Mouse (Mus musculus) left cerebral cortex, postnatal 36 days (tissue): ENCODE results near the gene Hoxb2. TPM values are rescaled to one million over a fixed set of nuclear protein-coding genes. Genes with fewer than 3 reads are reported as not detected.

Experiments used
- DNase-seq, 2 experiments: peaks; one replicate each; pipeline ENCODE4 v3.0.0; 2021 to 2022; ENCODE audit warnings: low spot score in 2 of 2, mixed read lengths in 1 of 2
- intact Hi-C: fragments of 180-260 bp; cut with DNase I; formaldehyde crosslinking; loops from one replicate; pipeline ENCODE4 v1.15.1; 2025
- total RNA-seq, 2 experiments: library from RNA; stranded (reverse); gene quantifications; 2 replicates each; pipeline ENCODE4 v1.2.3; 2021

Hoxb2 gene
- total RNA-seq, 2 experiments from 2014 or later = not detected

DNA sequence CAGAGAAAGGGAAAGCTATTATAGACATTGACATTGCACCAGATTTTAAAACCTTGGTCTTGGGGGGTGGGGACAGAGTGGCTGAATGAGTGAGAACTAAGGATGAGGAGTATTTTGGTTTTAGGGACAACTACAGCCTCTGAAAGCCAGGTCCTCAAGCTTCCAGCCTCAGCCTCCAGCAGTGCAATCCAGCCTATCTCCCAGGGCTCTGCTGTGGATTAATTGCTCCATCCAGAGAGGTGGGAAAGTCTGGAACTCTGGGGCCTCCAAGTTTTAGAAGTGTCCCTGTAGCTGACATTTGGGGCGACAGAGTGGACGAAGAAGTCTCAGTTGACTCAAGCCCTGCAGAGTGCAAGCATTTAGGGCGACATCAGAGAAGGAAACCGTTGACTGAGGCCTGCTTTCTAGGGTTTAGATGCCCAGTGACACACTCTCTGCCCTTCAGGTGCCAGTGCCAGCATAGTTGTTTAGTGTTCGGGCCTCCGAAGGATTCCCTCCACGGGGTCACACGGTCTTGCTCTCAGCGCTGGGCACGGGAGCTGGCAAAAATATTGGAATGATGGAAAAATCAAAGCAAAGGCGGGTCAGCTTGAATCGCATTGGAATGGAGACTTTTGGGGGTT lies 36.4 kb upstream of the Hoxb2 start:
- intact Hi-C loops = loop anchor here (10.0 kb wide), 1 partner anchor 309 kb away; the partner anchor contains the start of gene Igf2bp1
- no peak for DNase-seq

DNA sequence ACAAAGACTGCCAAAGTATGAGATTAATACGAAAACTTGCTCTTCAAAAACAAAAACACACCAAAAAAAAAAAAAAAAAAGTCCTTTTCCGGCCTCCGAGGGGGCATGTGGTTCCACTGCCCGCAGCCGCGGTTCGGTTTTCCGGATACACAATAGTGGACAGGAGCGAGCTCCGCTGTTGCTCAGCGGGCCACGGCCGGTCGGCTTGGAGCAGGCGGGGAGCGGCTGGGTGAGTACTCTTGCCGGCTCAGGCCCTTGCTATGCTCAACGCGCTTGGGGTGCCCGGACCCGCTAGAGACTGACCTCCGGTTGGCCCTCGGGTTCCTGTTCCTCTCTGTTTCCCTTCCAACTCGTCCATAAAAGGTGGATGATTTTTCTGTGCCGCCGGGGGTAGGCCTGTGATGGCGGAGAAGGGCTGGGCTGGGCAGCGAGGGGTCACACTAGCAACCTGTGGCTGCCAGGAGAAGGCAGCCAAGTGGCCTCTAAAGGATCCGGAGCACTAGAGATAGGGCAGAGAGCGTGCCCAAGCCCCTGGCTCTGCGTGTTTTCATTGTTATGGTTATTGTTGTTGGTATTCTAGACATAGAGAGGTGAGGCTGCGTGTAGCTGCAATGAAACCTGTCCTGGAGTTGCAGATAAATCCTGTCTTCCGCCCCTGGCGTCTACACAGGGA lies 35.5 kb upstream of the Hoxb2 start:
- no peak for DNase-seq
- intact Hi-C loops = loop anchor here (10.0 kb wide), 1 partner anchor 310 kb away; the partner anchor contains the start of gene Igf2bp1

DNA sequence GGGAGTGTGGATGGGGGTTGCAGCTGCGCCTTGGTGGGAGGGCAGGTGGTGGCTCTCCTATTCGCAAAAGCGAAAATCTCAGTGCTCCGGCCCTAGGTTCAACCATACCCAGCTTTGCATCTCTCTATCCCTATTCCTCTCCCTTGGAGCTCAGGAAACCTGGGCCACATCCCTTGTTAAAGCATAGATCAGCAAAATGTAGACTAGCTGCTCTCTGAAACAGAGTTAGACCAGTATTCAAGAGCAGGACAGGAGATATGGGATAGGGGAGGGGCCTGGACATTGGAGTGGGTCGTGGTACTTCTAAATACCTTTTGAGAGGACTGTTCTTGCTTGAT lies 35.0 kb upstream of the Hoxb2 start:
- intact Hi-C loops = loop anchor here (10.0 kb wide), 1 partner anchor 311 kb away; the partner anchor contains the start of gene Igf2bp1
- DNase-seq = no peak

DNA sequence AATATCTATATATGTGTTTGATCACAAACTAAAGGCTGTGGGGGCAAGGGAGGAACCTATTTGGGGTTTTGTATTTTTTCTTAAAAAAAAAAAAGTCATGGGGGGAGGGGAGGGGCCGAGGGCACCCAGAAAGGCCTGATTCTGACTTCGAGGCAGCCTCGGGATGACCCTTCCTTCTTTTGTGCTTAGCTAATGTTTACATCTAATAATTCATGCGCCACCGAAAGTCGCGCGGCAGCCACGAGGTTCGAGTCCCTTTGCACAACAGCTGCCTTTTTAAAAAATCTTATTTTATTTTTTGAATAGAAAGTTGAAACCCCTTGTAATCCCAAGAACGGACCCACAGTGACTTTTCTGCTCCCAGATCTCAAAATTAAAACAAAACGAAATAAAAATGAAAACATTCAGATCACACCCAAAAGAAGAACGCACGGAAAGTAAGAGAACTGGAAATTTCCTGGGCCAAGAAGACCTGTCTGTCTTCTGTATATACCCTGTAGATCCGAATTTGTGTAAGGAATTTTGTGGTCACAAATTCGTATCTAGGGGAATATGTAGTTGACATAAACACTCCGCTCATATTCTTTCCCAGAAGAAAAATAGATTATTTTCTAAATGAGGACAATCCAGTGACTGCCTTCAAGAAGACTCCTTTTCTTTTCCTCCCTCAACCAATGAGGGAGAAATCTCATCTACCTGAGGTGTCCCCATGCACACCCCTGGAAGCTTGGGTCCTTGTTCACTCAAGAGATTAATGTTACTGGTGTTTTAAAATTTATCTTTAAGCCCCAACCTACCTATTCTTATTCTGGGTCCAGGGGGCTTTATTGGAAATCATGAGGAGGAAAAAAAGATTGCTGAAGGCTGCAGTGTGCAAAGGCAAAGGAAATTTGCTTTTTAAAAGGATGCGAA lies 33.4 kb upstream of the Hoxb2 start:
- no peak for DNase-seq
- intact Hi-C loops = loop anchor here (10.0 kb wide), 1 partner anchor 312 kb away; the partner anchor contains the start of gene Igf2bp1

DNA sequence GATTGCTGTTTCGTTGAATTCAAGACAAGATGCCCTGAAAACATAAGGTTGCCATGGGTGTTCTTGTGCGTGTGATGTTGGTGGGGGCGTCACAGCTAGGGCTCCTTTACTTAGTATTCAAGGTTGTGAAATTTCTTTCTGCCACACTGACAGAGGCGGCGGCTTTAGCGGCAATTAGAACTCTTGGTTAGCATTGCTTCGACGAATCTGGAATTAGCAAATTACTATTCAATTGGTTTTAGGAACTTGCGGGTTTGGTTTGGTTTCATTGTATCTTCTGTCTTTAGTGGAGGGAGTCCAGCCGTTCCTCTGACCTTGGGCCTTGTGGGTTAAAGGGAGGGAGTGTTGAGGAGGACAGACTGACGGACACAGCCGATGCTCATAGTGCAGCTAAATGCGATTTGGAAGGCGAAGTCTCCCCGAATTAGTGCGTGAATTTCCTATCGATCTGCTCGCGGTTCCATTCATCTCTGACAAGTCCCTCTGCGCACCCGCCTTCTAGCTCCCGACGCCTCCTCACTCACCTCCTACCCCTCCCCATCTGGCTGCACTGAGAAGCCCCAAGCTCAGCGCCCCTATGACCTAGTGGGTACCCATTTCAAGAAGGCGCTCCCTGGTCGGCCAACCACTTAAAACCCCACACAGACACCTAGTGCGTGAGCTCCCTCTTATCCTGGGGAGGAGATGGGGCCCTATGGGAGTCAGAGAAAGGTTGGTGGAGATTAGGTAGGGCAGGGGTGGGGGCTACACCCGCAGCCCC lies 32.5 kb upstream of the Hoxb2 start, which contains the start of gene Hoxb4:
Gene Hoxb4, plus strand, starts transcription at position 660 of the 760 bp plus-strand sequence.
- intact Hi-C loops = loop anchor here (10.0 kb wide), 1 partner anchor 313 kb away; the partner anchor contains the start of gene Igf2bp1
- no peak for DNase-seq

DNA sequence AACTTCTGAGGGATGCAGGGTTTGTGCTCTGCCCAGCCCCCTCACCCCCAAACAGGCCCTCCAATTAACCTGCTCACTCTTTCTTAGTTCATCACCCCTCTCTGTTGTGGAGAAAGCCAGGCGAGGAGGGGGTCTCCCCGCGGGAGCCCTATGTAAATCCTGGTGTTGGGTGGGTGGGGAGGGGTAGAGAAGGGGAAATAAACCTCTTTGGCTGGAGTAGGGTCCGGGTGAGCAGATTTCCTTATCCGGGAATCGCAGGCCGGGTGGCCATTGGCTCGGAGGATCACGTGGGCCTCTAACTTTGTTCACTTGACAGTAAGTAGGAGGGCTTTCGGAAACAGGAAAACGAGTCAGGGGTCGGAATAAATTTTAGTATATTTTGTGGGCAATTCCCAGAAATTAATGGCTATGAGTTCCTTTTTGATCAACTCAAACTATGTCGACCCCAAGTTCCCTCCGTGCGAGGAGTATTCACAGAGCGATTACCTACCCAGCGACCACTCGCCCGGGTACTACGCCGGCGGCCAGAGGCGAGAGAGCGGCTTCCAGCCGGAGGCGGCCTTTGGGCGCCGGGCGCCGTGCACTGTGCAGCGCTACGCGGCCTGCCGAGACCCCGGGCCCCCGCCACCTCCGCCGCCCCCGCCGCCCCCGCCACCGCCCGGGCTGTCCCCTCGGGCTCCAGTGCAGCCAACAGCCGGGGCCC lies 31.8 kb upstream of the Hoxb2 start:
- intact Hi-C loops = loop anchor here (10.0 kb wide), 1 partner anchor 314 kb away; the partner anchor contains the start of gene Igf2bp1
- no peak for DNase-seq

DNA sequence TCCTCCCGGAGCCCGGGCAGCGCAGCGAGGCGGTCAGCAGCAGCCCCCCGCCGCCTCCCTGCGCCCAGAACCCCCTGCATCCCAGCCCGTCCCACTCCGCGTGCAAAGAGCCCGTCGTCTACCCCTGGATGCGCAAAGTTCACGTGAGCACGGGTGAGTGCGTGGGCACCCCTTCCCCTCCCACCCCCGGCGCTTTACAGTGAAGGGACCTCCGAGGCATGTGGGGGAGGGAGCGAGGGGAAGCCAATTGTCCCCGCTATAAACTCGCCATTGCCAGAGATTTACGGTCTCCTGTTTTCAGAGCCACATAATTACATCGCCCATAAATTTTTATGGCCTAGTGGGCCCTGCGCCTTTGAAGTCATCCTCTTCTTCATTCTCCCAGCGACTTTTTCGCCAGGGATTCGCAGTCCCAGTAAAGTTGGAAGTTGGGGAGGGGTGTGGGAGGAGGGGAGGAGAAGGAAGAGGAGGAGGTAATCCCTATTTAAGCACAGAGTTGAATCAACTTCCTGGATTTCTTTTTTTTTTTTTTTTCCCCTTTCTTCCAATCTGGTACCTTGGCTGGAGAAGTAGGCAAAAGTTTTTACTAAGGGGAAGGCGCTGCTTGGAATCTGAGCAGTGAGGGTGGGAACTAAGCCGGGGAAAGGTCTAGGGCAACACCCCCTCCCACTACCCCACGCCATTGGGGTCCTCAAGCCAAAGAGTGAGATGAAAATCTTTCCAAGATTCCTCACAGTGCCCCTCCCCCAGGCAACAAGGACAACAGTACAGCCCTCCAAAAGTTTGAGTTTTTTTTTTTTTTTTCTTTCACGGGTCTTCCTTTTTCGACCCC lies 31.0 kb upstream of the Hoxb2 start:
- intact Hi-C loops = loop anchor here (10.0 kb wide), 1 partner anchor 314 kb away; the partner anchor contains the start of gene Igf2bp1
- no peak for DNase-seq

DNA sequence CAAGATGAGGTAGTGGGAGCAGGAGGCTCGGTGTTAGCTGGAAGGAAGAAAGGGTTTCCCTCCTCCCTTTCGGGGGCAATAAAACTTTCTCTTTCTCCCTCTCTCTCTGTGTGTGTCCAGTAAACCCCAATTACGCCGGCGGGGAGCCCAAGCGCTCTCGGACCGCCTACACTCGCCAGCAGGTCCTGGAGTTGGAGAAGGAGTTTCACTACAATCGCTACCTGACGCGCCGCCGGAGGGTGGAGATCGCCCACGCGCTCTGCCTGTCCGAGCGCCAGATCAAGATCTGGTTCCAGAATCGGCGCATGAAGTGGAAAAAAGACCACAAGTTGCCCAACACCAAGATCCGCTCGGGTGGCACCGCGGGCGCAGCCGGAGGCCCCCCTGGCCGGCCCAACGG lies 30.4 kb upstream of the Hoxb2 start:
- DNase-seq = no peak
- intact Hi-C loops = loop anchor here (10.0 kb wide), 1 partner anchor 315 kb away; the partner anchor contains the start of gene Igf2bp1

DNA sequence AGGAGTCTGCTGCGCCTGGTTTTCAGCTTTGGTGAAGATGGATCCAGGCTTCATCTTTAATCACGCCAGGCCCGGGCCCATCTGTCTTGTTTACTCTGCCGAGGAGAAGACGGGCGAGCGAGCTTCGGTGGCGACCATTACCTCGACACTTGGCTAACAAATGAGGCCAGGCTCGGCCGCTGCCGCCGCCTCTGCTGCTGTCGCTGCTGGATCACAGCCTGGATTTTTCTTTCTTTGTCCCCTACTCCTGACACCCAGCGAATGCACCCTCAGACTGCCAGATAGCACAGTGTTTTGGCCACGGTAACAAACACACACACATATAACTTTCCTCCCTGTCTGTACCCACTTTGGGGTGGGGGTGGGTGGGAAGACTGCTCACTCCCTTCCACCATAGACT lies 29.6 kb upstream of the Hoxb2 start:
- intact Hi-C loops = no loop called here
- DNase-seq = no peak

DNA sequence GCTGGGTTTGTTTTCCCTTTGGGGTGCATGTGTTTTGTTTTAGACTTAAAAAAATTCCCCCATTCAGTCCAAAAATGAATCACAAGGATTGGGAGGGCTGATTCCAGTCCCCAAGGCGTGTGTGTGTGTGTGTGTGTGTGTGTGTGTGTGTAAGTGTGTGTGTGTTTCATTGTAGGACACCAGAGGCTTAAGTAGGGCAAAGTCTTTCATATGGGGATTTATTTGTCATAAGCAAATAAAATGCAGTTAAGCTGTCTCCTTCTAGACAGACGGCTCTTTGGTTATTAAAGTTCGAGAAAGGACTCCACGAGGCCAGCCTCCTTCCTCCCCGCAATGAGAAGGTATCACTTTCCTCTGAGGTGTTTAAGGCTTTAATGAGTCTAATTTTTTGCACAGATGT lies 28.5 kb upstream of the Hoxb2 start:
- no peak for DNase-seq
- intact Hi-C loops = no loop called here

DNA sequence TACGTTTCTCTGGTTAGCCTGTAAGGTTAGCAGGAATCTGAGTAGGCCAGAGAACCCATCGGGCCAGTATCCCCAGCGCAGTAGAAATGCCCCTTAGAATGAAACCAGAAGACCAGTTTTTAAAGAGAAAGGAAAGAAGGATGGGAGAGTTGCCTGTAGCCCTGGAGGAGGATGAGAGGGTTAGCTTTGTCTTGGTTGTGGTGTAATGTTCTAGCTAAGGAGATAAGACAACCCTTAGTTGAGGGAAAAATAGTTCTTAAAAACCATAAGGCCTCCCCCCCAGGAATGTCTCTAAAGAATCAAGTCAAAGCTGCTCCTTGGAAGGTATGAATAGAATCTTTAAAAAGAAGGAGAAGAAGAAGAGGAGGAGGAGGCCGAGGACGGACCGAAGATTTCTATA lies 27.6 kb upstream of the Hoxb2 start:
- intact Hi-C loops = no loop called here
- no peak for DNase-seq

DNA sequence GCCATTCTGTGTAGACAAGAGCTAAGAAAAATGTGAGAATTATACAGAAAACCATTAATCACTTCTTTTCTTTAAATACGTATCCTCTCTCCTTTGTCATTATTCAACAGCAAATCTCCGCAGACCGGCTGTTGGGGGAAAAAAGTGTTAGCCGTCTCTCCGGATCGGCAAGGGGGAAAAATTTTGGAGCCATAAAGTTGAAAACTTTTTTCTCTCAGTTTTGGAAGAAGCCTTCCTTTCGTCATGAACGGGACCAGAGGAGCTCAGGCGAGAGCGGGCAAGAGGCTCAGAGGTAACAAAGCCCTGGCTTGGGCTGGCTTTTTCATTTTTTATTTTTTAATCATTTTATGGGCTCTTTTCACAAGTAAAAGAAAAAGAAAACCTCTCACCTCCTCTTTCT lies 27.2 kb upstream of the Hoxb2 start, which contains the start of gene Hoxb3:
Gene Hoxb3, plus strand, starts transcription at position 173 of the 400 bp plus-strand sequence.
- DNase-seq = no peak
- intact Hi-C loops = no loop called here

DNA sequence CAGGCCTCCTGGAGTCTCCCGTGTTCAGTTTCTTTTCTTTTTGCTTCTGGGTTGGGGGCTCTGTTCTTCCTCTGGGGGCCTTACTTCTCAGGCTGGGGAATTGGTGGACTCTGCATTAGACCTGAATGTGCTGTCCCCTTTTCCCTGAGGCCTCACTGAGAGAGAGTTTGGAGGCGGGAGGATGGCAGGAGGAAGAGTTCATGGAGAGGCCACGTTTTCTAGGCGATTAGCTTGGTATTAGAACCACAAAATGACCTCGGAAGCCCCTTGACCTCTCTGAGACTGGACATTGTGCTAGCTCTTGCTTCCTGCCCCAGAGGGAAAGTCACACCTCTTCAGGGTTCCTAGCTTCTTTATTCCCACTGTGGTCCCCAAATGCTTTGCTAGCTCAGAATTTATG lies 26.2 kb upstream of the Hoxb2 start:
- DNase-seq = no peak
- intact Hi-C loops = no loop called here

DNA sequence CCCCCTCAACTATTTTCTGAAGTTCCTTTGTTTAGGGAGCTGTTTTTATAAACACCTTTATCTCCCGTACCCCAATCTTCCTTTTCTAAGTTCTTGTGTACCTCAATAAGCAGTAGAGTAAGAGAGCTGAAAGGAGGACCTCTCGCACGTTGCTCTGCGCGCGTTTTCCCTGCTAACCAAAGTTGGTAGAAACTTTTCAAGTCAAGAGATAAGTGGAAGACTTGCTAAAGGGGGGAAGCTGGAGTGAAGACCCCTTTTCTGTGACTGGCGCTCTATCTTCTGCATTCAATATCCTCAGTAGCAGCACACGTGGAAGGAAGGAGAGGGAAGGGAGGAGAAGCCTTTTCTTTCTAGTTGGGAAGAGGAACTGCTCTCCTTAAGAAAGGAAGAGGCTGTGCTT lies 25.4 kb upstream of the Hoxb2 start:
- DNase-seq = no peak
- intact Hi-C loops = no loop called here

DNA sequence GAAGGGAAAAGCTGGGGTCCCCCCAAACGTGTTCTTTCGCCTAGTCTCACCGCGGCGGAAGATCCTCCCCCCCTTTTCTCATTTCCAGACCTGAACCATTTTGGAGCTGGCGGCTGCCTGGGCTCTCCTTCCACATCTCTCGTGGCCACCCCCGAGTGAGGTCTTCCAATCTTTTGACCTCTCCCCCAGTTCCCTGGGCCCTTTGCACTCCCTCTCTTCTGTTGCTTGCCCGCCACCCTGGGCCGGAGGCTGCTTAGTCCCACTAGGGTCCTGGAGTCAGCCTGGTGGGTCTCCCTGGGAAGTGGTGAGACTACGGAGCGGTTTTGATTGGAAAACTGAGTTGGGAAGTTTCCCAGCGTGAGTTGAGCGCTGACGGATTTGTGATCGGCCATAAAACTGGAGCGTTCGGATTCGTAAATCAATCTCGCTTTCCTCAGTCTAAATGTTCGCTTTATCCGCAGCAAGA lies 24.5 kb upstream of the Hoxb2 start:
- no peak for DNase-seq
- intact Hi-C loops = no loop called here

DNA sequence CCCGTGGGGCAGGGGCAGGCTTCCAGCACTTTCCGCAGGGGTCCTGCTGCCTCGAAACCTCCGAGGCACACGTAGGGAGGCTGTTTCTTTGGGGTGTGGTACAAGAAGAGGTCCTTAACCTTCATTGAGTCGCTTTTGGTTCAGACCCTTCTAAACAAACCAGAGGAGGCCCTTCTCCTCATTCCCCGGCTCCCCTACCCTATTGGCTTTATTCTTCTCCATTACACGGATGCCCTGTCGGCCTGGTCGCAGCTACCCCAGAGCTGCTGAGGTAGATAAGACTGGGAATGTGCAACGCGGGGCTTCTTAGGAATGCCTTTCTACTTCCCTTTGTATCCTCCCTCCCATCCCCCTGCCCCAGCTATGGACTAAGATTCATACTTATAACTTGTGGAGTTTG lies 23.6 kb upstream of the Hoxb2 start:
- no peak for DNase-seq
- intact Hi-C loops = no loop called here

DNA sequence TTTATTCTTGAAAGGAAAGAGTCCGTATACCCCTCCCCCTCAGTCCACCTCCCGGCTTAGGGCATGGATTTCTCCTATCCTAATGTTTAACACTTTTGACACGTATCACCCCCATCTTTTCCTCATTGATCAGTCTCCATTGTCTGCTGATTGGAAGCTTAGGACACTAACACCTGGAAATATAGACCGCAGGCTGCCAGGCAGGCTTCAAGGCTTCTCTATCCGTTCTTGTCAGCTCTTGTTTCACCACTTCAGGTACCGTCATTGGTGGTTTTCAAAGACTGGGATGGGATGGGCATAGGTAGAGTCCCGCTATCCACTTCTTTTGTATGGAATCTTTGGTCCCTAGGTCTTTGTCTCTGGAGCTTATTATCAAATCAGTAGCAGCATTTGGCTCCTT lies 23.2 kb upstream of the Hoxb2 start:
- no peak for DNase-seq
- intact Hi-C loops = no loop called here

DNA sequence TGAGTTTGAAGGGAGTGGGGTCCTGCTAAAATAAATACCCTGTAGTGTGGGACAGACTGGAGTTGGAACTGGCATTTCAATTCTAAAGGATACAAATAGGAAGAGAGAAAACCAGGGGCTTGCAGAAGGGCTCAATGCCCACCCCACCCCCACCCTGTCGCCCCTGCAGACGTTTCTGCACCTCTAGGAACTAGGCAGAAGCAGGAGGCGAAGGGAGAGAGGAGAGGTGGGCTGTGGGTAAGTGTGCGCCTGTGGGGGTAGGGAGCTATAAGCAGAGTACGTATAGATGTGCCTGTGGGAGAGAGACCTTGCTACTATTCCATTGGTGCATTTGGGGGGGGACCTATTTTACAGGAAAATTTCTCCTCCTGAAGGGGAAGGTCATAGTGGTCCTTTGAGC lies 22.6 kb upstream of the Hoxb2 start:
- intact Hi-C loops = no loop called here
- DNase-seq = no peak
